Mouse (Mus musculus): Measurements from ENCODE around the gene Traf3. TPM values are rescaled to one million over a fixed set of nuclear protein-coding genes. Genes with fewer than 3 reads are reported as not detected.

The Traf3 gene
- total RNA-seq, 2 experiments from 2014 or later = 91.9 to 93.3 TPM

DNA sequence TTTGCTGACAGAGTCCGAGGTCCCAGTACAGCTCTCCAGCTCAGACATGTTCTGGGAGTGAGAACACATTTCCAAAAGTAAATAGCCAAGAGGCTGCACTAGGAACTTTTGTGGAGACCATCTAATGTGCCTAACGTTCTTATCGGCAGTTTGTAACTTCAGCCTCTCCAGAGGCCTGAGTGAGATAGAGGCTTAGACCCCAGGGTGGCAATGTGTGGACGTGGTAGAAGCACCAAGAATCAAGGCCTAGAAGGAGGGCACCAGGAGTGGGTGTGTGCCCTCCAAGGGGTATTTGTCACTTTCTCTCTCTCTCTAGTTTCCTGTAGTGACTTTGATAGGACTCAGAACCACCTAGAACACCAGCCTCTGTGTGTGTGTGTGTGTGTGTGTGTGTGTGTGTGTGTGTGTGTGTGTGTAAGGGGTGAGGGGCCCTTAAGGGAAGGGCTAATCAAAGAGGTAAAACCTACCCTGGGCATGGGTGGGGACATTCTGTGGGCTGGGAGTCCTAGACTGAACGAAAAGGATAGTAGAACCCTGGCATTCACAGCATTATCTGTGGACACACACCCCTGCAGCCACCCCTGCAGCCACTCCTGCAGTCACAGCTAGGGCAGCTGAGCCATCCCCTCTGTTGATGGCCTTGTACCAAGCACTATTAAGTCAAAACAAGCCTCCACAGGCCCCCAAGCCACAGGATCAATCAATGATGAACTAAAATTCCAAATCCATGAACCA, 14.6 kb upstream of the Traf3 start:
- intact Hi-C loops (cut with DNase I) = no loop called here
- DNase-seq (ENCODE audit: low spot score in 2 of 2) = no peak

GRCm38 (mm10) chr12:111152579-111152978, 13.6 kb upstream of the Traf3 start:
- intact Hi-C loops (cut with DNase I) = no loop called here
- DNase-seq (ENCODE audit: low spot score in 2 of 2) = no peak

GRCm38 (mm10) chr12:111152981-111153710, 13.0 kb upstream of the Traf3 start:
- intact Hi-C loops (cut with DNase I) = no loop called here
- no peak for DNase-seq (ENCODE audit: low spot score in 2 of 2)

DNA sequence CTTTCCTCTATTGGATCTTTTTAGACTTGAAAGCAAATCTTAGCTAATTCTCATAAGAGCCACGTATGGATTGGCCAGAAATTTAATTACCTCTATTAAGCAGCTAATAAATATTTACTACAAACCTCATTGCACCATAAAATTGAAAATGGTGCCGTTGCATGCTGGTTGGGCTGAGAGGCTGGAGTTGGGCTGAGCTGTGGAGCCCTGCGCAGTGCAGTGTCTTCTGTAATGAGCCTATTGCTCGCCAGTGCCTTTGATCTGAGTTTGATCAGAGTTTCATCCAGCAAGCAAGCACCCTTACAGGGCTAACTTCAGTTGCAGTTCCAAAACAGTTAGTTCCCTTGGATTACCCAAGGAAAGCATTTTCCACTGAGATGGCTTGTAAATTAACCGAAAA, 12.2 kb upstream of the Traf3 start:
- no peak for DNase-seq (ENCODE audit: low spot score in 2 of 2)
- intact Hi-C loops (cut with DNase I) = no loop called here

DNA sequence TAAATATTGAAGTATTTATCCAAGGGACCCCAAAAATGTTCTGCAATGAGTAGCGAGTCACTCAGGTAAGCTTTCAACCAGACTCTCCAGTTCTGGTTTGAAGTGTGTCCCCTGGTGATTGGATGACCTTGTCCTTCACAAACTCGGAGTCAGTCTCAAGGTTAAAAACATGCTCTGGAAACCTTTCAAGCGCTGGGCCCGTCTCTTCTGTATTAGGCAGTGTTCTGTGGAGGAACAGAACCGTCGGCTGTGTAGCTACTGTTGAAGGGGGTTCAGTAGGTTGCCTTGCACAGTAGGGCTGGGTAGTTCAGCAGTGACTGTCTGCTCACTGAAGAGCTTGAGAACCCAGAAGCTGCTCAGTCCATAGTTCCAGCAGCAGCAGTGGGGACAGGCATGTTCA, 11.5 kb upstream of the Traf3 start:
- intact Hi-C loops (cut with DNase I) = no loop called here
- DNase-seq (ENCODE audit: low spot score in 2 of 2) = no peak

DNA sequence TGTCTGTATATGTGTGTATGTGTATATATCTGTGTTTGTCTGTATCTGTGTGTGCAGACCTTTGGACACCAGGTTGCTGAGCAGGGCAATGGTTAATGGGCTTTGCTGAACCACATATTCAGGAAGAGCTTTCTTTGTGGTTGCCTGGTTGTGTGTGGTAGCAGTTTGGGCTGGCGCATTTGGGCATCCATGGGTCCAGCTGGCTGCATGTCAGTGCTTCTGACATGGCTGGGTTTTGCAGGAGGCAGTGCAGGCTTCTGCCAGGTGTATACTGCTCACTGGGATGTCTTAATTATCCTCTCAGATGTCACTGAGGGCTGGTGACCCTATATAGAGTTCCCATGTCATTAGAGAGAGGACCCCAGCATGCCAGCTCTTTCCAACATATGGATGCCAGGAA, 10.4 kb upstream of the Traf3 start:
- no peak for DNase-seq (ENCODE audit: low spot score in 2 of 2)
- intact Hi-C loops (cut with DNase I) = no loop called here

- DNase-seq (ENCODE audit: low spot score in 2 of 2) = no peak
- intact Hi-C loops (cut with DNase I) = loop anchor here (5.0 kb wide), 1 partner anchor 92 kb away; no protein-coding TSS in a partner anchor
Observed at GRCm38 (mm10) chr12:111159659-111160428, 6.3 kb upstream of the Traf3 start.

DNA sequence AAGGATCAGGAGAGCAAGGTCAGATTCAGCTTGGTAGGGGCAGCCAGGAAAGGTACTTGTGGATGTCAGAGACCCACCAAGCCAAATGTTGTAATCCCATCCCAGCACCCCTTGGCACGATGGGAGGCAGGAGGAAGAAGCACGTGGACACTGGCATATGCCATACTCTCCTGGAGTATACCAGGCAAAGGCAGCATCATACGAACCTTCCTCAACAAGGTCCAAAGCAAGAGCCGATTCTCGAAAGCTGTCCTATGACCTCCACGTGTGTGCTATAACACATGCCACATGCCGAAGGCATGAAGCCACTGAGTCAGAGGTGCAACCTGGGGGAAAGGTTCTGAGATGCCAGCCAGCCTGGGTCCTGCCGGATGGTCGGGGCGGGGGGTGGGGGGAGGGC, 5.3 kb upstream of the Traf3 start:
- no peak for DNase-seq (ENCODE audit: low spot score in 2 of 2)
- intact Hi-C loops (cut with DNase I) = loop anchor here (5.0 kb wide), 1 partner anchor 91 kb away; no protein-coding TSS in a partner anchor

DNA sequence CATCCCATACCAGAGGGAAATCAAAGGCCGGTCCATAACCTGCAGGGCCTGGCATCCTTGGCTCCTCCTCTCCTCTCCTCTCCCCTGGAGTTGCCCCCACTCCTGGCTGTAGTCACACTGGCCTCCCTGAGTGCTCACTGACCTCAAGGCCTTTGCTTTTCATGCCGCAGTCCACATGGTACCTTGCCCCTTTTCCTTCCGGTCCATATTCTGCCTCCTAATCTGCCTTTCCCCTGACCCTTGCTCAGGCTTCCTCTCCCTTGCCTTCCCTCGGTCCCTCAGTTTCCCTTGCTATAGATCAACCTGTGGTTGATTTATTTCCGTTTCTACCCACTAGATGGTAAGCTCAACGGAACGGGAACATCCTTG, 4.2 kb upstream of the Traf3 start:
- DNase-seq (ENCODE audit: low spot score in 2 of 2) = no peak
- intact Hi-C loops (cut with DNase I) = loop anchor here (5.0 kb wide), 1 partner anchor 90 kb away; no protein-coding TSS in a partner anchor

DNA sequence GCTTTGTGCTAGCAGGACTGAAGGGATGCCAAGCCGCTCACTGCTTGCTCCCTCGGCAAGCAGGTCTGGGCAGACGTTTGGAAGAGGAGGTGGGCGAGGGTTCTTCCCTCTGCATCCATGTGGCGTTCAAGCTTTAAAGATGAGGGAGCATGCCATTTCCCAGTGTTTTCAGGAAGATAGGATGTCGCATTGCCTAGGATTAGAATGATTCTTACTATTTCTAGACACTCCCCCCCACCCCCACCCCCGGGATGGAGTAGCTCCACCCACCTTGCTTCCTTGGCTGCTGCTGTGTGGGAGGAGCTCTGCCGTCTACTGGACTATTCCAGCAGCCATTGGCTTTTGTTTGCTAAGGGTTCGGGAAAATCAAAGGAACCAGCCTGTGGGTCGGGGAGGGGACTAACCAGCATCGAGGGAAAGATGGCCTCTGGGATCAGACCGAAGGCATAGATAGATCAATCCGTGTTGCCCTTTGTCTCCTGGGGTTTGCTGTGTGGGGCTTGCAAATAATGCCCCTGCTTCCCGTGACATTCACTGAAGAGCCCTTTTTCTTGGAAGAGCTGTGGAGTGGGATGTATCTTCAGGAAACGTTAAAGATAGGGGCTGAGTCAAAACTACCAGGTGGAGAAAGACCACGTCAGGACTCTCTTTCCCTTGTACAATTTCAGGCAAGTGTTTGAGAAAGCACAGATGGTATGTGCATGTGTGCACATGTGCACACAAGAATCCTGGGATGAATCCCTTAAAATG, 3.7 kb upstream of the Traf3 start:
- intact Hi-C loops (cut with DNase I) = loop anchor here (5.0 kb wide), 1 partner anchor 90 kb away; no protein-coding TSS in a partner anchor
- peak; percentile 57 to 82 for DNase-seq (ENCODE audit: low spot score in 2 of 2)

- intact Hi-C loops (cut with DNase I) = loop anchor here (5.0 kb wide), 1 partner anchor 88 kb away; no protein-coding TSS in a partner anchor
- peak; percentile 92 to 96 for DNase-seq (ENCODE audit: low spot score in 2 of 2)
Observed at GRCm38 (mm10) chr12:111164310-111164751, 1.8 kb upstream of the Traf3 start.

DNA sequence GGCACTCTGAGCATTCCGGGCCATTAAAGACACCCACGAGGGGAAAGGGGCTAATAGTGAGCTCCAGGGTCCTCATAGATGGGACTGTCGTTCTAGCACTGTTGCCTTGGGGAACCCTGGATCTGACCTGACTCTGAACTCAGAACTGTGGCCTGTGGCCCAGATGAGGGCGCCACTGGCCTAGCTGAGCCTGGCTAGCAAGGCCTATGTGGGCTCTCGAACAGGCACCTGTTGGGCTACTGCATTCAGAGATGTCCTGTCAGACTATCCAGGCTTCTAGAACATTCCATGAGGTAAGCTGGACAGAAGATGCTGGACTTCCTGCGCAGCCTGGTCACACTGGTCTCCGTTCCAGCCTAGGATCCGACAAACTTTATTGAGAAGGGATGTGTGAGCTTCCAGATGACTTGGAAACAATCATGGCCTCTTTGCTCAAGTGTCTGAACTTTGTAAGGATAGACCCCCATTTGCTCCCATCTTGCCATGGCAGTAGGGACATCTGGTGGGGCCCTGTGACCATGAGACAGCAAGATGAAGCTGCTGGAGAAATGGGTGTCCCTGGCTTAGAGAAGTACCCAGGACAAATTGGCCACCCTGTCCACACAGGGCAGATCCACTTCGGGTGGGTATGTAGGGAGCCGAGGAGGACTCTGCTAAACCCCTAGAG, 891 bp upstream of the Traf3 start:
- intact Hi-C loops (cut with DNase I) = no loop called here
- DNase-seq (ENCODE audit: low spot score in 2 of 2) = peak; percentile 36 to 51

GRCm38 (mm10) chr12:111166681-111167289, 615 bp downstream of the Traf3 start:
- intact Hi-C loops (cut with DNase I) = no loop called here
- DNase-seq (ENCODE audit: low spot score in 2 of 2) = no peak

GRCm38 (mm10) chr12:111168891-111169290, 2.7 kb downstream of the Traf3 start:
- intact Hi-C loops (cut with DNase I) = loop anchor here (2.0 kb wide), 1 partner anchor 80 kb away; no protein-coding TSS in a partner anchor
- no peak for DNase-seq (ENCODE audit: low spot score in 2 of 2)

- no peak for DNase-seq (ENCODE audit: low spot score in 2 of 2)
- intact Hi-C loops (cut with DNase I) = no loop called here
Observed at GRCm38 (mm10) chr12:111178772-111179171, 12.6 kb downstream of the Traf3 start.

DNA sequence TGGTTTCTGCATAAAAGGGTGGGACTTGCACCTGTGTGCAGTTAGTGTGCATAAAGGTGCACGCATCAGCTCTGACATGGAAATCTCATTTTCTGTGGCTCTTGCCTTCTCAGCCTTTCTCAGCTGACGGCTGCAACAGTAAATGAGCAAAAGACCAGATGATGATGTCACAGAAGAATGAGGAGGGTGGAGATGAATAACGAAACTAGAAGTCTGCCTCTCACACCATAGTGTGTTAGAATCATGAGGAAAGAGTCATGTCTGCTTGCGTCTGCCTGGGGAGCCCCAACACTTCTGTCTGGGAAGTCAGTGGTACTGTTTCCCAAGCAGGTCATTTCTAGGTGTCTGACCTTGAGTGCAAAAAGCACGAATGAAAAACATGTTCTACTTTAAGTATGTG, 15.7 kb downstream of the Traf3 start:
- intact Hi-C loops (cut with DNase I) = no loop called here
- no peak for DNase-seq (ENCODE audit: low spot score in 2 of 2)

- intact Hi-C loops (cut with DNase I) = no loop called here
- no peak for DNase-seq (ENCODE audit: low spot score in 2 of 2)
Observed at GRCm38 (mm10) chr12:111182378-111182777, 16.2 kb downstream of the Traf3 start.

DNA sequence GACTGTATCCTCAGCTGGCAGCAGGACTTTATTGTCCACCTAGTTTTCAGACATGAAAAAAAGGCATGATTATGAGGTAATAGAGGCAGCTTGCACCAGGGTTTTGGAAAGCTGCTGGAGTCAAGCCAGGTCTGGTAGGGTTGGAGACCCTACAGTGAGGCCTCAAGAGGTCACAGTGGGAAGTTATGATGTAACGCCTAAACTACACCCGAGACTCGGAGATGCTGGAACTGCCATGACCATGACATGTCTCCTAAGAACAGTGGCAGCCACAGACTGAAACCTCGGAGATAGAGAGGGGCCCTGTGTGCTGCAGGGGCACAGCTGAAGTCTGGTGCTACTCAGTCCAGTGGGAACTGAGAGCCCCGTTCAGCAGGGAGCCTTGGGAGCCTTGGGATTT, 18.3 kb downstream of the Traf3 start, which contains the start of gene 4930595D18Rik:
Gene 4930595D18Rik (minus strand): TSS at position 16 of the 400 bp plus-strand sequence.
- intact Hi-C loops (cut with DNase I) = no loop called here
- no peak for DNase-seq (ENCODE audit: low spot score in 2 of 2)
